Mouse (Mus musculus) embryo, embryonic 10 days (tissue): ENCODE measurements around the gene Ttyh1.
A peak's percentile ranks its signal among the peaks of the same experiment; 100 is the strongest.

ENCODE experiments used
- DNase-seq: peaks from one replicate; pipeline ENCODE4 v3.0.0-alpha.2; 2015; ENCODE audit warnings: low spot score

Gene Ttyh1

GRCm38 (mm10) chr7:4123732-4124131 lies 4.5 kb downstream of the Ttyh1 start:
- peak; percentile 10 for DNase-seq

GRCm38 (mm10) chr7:4124315-4124759 lies 5.1 kb downstream of the Ttyh1 start:
- DNase-seq = peak; percentile 86

GRCm38 (mm10) chr7:4124856-4125255 lies 5.6 kb downstream of the Ttyh1 start:
- no peak for DNase-seq

GRCm38 (mm10) chr7:4125306-4125705 lies 6.1 kb downstream of the Ttyh1 start:
- no peak for DNase-seq

- DNase-seq = no peak
Measured at GRCm38 (mm10) chr7:4126992-4127785, 8.0 kb downstream of the Ttyh1 start.

GRCm38 (mm10) chr7:4127894-4128293 lies 8.7 kb downstream of the Ttyh1 start:
- DNase-seq = no peak

GRCm38 (mm10) chr7:4128860-4129259 lies 9.7 kb downstream of the Ttyh1 start:
- no peak for DNase-seq

- peak; percentile 92 for DNase-seq
Measured at GRCm38 (mm10) chr7:4130686-4131452, 11.7 kb downstream of the Ttyh1 start.

GRCm38 (mm10) chr7:4131964-4132363 lies 12.8 kb downstream of the Ttyh1 start:
- DNase-seq = no peak

GRCm38 (mm10) chr7:4132581-4132980 lies 13.4 kb downstream of the Ttyh1 start:
- DNase-seq = no peak

GRCm38 (mm10) chr7:4132998-4133397 lies 13.8 kb downstream of the Ttyh1 start:
- DNase-seq = no peak

- no peak for DNase-seq
Measured at GRCm38 (mm10) chr7:4134911-4135310, 15.7 kb downstream of the Ttyh1 start.

- DNase-seq = no peak
Measured at GRCm38 (mm10) chr7:4136404-4136770, 17.2 kb downstream of the Ttyh1 start.

- DNase-seq = peak; percentile 99
Measured at GRCm38 (mm10) chr7:4136771-4137531, 17.7 kb downstream of the Ttyh1 start, which contains the start of gene Leng8. Leng8 (plus strand) TSS chr7:4137039.

- DNase-seq = no peak
Measured at GRCm38 (mm10) chr7:4137746-4138145, 18.5 kb downstream of the Ttyh1 start.

- DNase-seq = no peak
Measured at GRCm38 (mm10) chr7:4138181-4138580, 19.0 kb downstream of the Ttyh1 start.

GRCm38 (mm10) chr7:4138671-4139070 lies 19.5 kb downstream of the Ttyh1 start:
- no peak for DNase-seq

- DNase-seq = no peak
Measured at GRCm38 (mm10) chr7:4139391-4139790, 20.2 kb downstream of the Ttyh1 start.

- no peak for DNase-seq
Measured at GRCm38 (mm10) chr7:4141648-4142325, 22.6 kb downstream of the Ttyh1 start.

GRCm38 (mm10) chr7:4142796-4143445 lies 23.7 kb downstream of the Ttyh1 start:
- DNase-seq = no peak

- no peak for DNase-seq
Measured at GRCm38 (mm10) chr7:4143506-4143905, 24.3 kb downstream of the Ttyh1 start.
